Mouse (Mus musculus) embryonic fibroblast, embryonic 13.5 days (primary cell): ENCODE data around the gene Osbpl10. TPM values are rescaled to one million over a fixed set of nuclear protein-coding genes. Genes with fewer than 3 reads are reported as not detected.

Experiments
- H3K27ac ChIP-seq: 2 replicates; pipeline ENCODE4 v1.5.1; 2012; ENCODE audit warnings: low read length, control low read depth, inconsistent platforms; ENCODE audit not compliant: insufficient read depth
- H3K4me1 ChIP-seq: 2 replicates; pipeline ENCODE4 v1.6.1; 2011; ENCODE audit warnings: low read length; ENCODE audit not compliant: control insufficient read depth, insufficient read depth
- H3K4me3 ChIP-seq: 2 replicates; pipeline ENCODE4 v1.5.1; 2011; ENCODE audit warnings: mild to moderate bottlenecking, control low read depth, low read length; ENCODE audit not compliant: insufficient read depth
- CTCF ChIP-seq: IDR thresholded peaks from 2 replicates; pipeline ENCODE4 v1.5.1; 2011; ENCODE audit warnings: mild to moderate bottlenecking, control low read depth, low read length, moderate library complexity, borderline replicate concordance; ENCODE audit not compliant: insufficient read depth
- POLR2A ChIP-seq: IDR thresholded peaks from 2 replicates; pipeline ENCODE4 v1.6.1; 2011; ENCODE audit warnings: low read depth, mild to moderate bottlenecking, control low read depth, low read length, moderate library complexity
- polyA plus RNA-seq: library from polyadenylated mRNA; stranded (reverse); fragments of >200 nt; gene quantifications from 2 replicates; pipeline ENCODE4 v1.2.4, GENCODE M21; 2011; ENCODE audit warnings: low read depth; ENCODE audit not compliant: missing spikeins, insufficient read length

The Osbpl10 gene
- polyA plus RNA-seq, 1 experiment = 3.1 TPM

DNA sequence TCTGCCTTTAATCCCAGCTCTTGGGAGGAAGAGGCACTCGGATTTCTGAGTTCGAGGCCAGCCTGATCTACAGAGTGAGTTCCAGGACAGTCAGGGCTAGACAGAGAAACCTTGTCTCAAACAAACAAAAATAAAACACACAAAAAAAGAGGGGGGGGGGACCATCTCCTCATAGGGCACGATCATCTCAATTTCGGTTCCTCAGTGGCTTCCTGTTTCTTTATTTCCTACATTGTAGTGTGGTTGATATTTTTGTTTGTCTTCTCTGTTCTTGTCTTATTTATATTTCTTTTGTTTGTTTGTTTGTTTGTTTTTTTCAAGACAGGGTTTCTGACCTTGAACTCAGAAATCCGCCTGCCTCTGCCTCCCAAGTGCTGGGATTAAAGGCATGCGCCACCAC lies 18.1 kb downstream of the Osbpl10 start:
- Histone ChIP-seq H3K4me1 (no peaks in the 10 kb centered on the region), H3K27ac (no peak overlapping the region), H3K4me3 (no peak overlapping the region)
- TF ChIP-seq CTCF = no peak
- TF ChIP-seq POLR2A = no peak

DNA sequence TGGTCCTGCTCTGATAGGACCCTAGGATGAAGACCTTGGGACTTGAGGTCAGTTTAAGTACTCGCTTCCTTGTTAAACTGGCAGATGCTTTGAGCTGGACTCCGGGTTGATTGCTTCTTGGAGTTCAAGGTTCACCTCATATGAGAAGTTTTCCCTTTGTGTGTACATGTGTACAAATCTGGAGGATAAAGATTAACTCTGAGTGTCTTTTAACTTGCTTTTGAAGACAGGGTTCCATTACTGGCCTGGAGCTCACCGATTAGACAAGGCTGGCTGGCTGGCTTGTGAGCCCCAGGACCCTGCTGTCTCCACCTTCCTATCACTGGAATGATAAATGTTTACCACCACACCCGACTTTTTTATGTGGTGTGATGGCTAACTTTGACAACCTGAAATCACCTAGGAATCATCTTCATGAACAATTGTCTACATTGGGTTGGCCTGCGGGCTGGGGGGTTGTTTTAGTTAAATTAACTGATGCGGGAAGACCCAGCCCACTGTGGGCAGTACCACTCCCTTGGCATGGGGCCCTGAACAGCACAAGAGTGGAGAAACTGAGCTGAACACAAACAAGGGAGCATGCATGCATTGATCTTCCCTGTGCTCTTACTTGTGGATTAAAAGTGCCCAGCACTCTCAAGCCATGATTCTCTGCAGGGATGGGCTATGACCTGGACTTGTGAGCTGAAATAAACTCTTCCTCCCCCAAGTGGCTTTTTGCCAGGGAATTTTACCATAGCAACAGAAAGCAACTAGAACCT lies 20.8 kb downstream of the Osbpl10 start:
- TF ChIP-seq POLR2A (no peak), CTCF (no peak)
- Histone ChIP-seq H3K4me1 (no peaks in the 10 kb centered on the region), H3K27ac (no peak overlapping the region), H3K4me3 (no peak overlapping the region)

DNA sequence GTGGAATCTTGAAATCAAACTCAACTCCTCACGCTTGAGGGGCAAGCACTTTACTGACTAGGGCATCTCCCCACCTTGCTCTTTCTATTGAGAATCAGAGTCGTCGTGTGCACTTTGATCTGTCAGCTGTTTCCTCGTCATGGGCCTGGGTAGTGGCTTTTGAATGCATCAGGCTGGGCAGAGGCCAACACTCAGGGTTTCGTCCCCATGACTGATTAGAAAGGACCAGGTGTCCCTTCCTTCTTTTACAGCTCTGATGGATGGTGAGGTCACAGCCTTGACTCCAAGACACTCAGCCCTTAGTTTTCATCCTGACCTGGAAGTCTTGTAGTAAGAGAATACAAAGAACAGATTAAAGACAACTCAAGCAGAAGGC lies 21.4 kb downstream of the Osbpl10 start:
- Histone ChIP-seq H3K27ac (no peak overlapping the region), H3K4me3 (no peak overlapping the region), H3K4me1 (no peaks in the 10 kb centered on the region)
- no peak for TF ChIP-seq CTCF
- no peak for TF ChIP-seq POLR2A

DNA sequence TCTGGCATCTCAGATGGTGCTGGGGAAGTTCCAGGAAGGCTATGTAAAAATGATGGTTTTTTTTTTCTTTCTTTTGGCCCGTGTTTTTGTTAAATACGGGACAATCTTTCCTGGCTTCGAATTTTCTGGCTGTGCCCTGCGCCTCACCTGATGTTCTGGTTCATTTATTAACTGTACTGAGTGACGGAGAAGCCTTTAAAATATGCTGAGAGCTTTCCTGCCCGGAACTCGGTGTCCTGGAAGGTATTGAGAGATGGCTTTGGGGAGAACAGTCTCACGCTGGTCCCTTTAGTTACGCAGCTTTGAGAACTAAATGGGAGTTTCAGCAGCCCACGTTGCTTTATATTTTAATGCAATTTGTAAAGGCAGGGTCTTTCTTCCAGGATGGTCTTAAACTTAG lies 27.1 kb downstream of the Osbpl10 start:
- TF ChIP-seq POLR2A (no peak), CTCF (no peak)
- Histone ChIP-seq H3K4me3 (no peak overlapping the region), H3K27ac (no peak overlapping the region), H3K4me1 (no peaks in the 10 kb centered on the region)

DNA sequence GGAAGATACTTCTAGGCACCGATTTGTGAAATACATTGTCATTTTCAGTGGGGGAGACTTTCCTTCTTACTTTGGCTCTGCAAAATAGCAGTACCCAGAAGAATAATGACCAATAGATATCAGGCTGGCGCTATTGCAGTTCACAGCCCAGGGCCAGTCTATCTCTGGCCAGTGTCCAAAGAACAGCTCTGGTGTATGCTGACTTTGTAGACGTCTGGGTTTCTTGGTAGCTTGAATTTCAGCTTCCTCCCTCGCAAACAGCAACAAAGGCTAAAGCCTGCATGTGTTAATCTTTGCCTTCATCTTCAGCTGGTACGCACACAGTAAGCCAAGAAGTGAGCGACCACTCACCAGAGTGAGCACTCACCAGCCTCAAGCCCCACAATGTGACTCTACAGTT lies 29.4 kb downstream of the Osbpl10 start:
- Histone ChIP-seq H3K4me3 (no peak overlapping the region), H3K27ac (no peak overlapping the region), H3K4me1 (no peaks in the 10 kb centered on the region)
- TF ChIP-seq CTCF = no peak
- TF ChIP-seq POLR2A = no peak

DNA sequence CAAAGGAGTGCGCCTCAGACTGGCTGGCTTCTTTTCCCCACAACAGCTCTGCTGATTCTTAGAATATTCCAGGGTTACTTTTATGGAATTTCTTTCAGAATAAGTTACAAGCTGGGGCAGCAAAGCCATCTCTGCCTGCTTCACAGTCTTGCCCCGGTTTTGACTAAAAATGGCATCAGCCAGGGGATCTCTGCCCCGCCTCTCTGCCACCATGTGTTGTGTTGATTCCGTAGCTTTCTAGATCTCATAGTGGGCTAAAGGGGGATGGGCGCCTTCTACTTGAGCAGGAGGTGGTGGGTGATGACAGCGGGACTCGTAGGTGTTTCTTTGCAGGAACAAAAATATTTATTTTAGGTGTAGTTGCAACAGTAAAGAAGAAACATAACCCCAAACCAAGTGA lies 29.8 kb downstream of the Osbpl10 start:
- H3K4me3 ChIP-seq = no peak overlapping the region
- no peaks in the 10 kb centered on the region for H3K4me1 ChIP-seq
- H3K27ac ChIP-seq = no peak overlapping the region
- TF ChIP-seq POLR2A (no peak), CTCF (no peak)

DNA sequence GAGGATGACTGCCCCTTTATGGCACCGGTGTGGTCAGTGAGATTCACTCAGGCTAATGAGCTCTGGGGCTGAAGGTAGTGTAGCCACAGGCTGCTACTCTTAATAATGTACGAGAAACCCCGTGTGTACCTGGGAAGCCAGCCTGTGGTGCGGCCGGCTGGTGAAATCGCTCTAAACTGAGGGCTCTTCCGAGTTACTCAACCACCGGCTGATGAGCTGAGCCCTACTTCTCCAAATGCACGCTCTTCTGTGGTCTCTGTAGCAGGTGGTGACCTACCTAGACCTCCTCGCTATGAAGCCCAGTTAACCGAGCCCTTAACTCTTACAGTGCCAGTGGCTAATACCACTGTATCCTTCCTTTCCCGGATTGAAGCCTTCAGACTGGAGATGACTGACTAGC lies 34.0 kb downstream of the Osbpl10 start:
- Histone ChIP-seq H3K4me1 (no peaks in the 10 kb centered on the region), H3K27ac (no peak overlapping the region), H3K4me3 (no peak overlapping the region)
- TF ChIP-seq CTCF = no peak
- no peak for TF ChIP-seq POLR2A

DNA sequence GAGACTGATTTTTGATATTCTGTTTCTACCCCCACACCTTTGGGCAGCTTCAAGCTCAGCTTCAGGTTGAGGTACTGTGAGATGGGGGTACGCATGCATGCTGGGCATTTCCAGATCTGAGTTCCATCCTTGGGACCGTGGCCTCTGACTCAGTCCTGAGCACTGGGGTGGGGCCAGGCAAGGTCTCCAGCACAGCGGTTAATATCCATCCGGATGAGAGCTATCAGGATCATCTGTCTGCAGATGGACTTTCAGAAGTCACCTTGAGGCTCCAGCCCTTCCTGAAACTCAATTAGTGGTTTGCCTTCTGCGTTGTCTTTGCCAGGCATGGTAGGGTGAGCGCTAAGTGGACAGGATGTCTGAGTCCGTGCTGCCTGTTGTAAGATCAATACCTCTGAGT lies 41.8 kb downstream of the Osbpl10 start:
- Histone ChIP-seq H3K4me3 (no peak overlapping the region), H3K27ac (no peak overlapping the region), H3K4me1 (no peaks in the 10 kb centered on the region)
- no peak for TF ChIP-seq CTCF
- TF ChIP-seq POLR2A = no peak

DNA sequence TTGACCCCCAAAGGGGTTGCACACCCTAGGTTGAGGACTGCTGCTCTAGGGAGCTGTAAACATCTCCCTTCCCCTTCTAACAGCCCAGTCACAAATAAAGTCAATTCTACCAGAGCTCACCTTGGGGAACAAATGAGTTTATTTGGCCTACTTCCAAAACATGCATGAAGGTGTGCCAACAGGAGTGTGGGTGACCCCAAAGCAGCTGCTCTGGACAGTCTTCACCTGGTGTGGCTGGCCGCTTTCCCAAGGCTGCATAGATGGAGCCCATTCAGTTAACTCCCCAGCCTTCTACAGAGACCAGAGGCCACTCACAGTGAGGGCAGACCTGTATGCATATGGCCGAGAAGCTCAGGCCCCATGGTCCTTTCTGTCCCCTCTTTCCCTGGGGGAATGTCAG lies 43.0 kb downstream of the Osbpl10 start:
- TF ChIP-seq POLR2A = no peak
- TF ChIP-seq CTCF = no peak
- H3K4me1 ChIP-seq = no peaks in the 10 kb centered on the region
- no peak overlapping the region for H3K27ac ChIP-seq
- no peak overlapping the region for H3K4me3 ChIP-seq

DNA sequence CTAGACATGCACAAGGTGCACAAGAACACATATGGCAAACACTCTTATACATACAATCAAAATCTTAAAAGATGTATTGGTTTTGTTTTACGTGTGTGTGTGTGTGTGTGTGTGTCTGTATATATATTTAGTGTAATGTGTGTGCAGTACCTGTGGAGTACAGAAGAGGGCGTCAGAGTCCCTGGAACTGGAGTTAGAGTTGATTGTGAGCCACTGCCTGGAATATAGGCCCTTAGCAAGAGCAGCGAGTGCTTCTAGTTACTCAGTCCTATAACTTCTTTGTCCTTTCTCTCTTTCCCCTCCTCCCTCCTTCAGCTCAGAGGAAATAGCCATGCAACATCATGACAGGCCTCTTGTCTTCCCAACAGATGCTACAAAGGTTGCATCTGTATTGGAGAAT lies 44.8 kb downstream of the Osbpl10 start:
- Histone ChIP-seq H3K27ac (no peak overlapping the region), H3K4me3 (no peak overlapping the region), H3K4me1 (no peaks in the 10 kb centered on the region)
- no peak for TF ChIP-seq CTCF
- no peak for TF ChIP-seq POLR2A
